Mouse (Mus musculus): ENCODE data around the gene Guca2b. TPM values are rescaled to one million over a fixed set of nuclear protein-coding genes. Genes with fewer than 3 reads are reported as not detected.

The Guca2b gene
- total RNA-seq, 2 experiments from 2014 or later: 0.56 TPM; not detected in 1

Other genes with a start within 250 kb of the Guca2b start
- gene Ccdc30, start 243.4 kb downstream of the Guca2b start, total RNA-seq (2021): 1 to 10 TPM; 8.2 to 8.7 TPM
- 10 to 100 TPM; 39.4 to 41.0 TPM for gene Ppcs, start 236.5 kb downstream of the Guca2b start, total RNA-seq (2021)
- 1 to 10 TPM; 2.6 to 2.8 TPM for gene Zmynd12, start 236.1 kb downstream of the Guca2b start, total RNA-seq (2021)
- gene Rimkla, start 166.3 kb downstream of the Guca2b start, total RNA-seq (2021): under 1 TPM; 0.10 to 0.13 TPM
- 10 to 100 TPM; 39.0 to 41.6 TPM for gene Foxj3, start 122.0 kb downstream of the Guca2b start, total RNA-seq (2021)
- gene Frg2f1, start 119.4 kb downstream of the Guca2b start, total RNA-seq (2021): 1 to 10 TPM; 6.8 to 9.7 TPM
- gene Guca2a, start 21.2 kb downstream of the Guca2b start, total RNA-seq (2021): not detected
- gene Hivep3, start 74.8 kb upstream of the Guca2b start, total RNA-seq (2021): 1 to 10 TPM; 6.9 to 9.9 TPM

Data from adrenal gland, adult 18-20 months (tissue).